Mouse (Mus musculus) MEL (cell line): Measurements from ENCODE around the gene Mab21l3. TPM values are rescaled to one million over a fixed set of nuclear protein-coding genes. Genes with fewer than 3 reads are reported as not detected.

Experiments used
- DNase-seq: peaks from one replicate; pipeline ENCODE4 v3.0.0; 2011; ENCODE audit warnings: low read depth, low spot score
- H3K27ac ChIP-seq: 2 replicates; pipeline ENCODE4 v1.5.1; 2012; ENCODE audit warnings: low read depth, mild to moderate bottlenecking, control low read depth, low read length, moderate library complexity; ENCODE audit not compliant: control insufficient read depth
- H3K27me3 ChIP-seq, 2 experiments: fragments of 150-350 bp in 1 of 2; sonication (generic) in 1 of 2; 2 replicates each; pipeline ENCODE4 v1.6.1; 2012; ENCODE audit warnings: low read length in 2 of 2, mild to moderate bottlenecking in 2 of 2, improper control_type of control experiment in 1 of 2, moderate library complexity in 1 of 2; ENCODE audit not compliant: insufficient read depth in 2 of 2, control insufficient read depth in 1 of 2
- H3K36me3 ChIP-seq, 2 experiments: 2 replicates each; pipeline ENCODE4 v1.6.1; 2012 to 2014; ENCODE audit warnings: low read length in 2 of 2, improper control_type of control experiment in 1 of 2, inconsistent platforms in 1 of 2, mild to moderate bottlenecking in 1 of 2; ENCODE audit not compliant: insufficient read depth in 2 of 2, control insufficient read depth in 1 of 2
- H3K4me1 ChIP-seq, 2 experiments: fragments of 150-350 bp in 1 of 2; sonication (generic) in 1 of 2; 2 replicates each; pipeline ENCODE4 v1.6.1; 2012; ENCODE audit warnings: low read length in 2 of 2, improper control_type of control experiment in 1 of 2, mild to moderate bottlenecking in 1 of 2; ENCODE audit not compliant: insufficient read depth in 2 of 2, control insufficient read depth in 1 of 2
- H3K4me3 ChIP-seq, 2 experiments: fragments of 150-350 bp in 1 of 2; sonication (generic) in 1 of 2; 2 replicates each; pipeline ENCODE4 v1.5.1; 2012; ENCODE audit warnings: low read depth in 2 of 2, low read length in 2 of 2, mild to moderate bottlenecking in 2 of 2, moderate library complexity in 2 of 2, control low read depth in 1 of 2, improper control_type of control experiment in 1 of 2; ENCODE audit not compliant: control insufficient read depth in 1 of 2, insufficient read depth in 1 of 2
- H3K79me2 ChIP-seq: 2 replicates; pipeline ENCODE4 v1.6.1; 2012; ENCODE audit warnings: mild to moderate bottlenecking, low read length, moderate library complexity; ENCODE audit not compliant: control insufficient read depth, poor library complexity, insufficient read depth
- H3K9ac ChIP-seq: 2 replicates; pipeline ENCODE4 v1.6.1; 2012; ENCODE audit warnings: low read depth, mild to moderate bottlenecking, control low read depth, low read length, moderate library complexity; ENCODE audit not compliant: control insufficient read depth, poor library complexity, severe bottlenecking
- H3K9me3 ChIP-seq: fragments of 150-350 bp; sonication (generic); replicated peaks from 2 replicates; pipeline ENCODE4 v1.6.1; 2012; ENCODE audit warnings: mild to moderate bottlenecking, low read length, improper control_type of control experiment, moderate library complexity; ENCODE audit not compliant: insufficient read depth
- CHD1 ChIP-seq: IDR thresholded peaks from 2 replicates; pipeline ENCODE4 v1.6.1; 2012; ENCODE audit warnings: low read depth, mild to moderate bottlenecking, inconsistent platforms, low read length, improper control_type of control experiment
- CTCF ChIP-seq, 3 experiments: IDR thresholded peaks in 2 of 3; conservative IDR thresholded peaks in 1 of 3; 2 replicates each; pipeline ENCODE4 v1.5.1; 2011 to 2012; ENCODE audit warnings: low read length in 3 of 3, low read depth in 2 of 3, mild to moderate bottlenecking in 2 of 3, improper control_type of control experiment in 1 of 3, inconsistent platforms in 1 of 3, mixed read lengths in 1 of 3, moderate library complexity in 1 of 3; ENCODE audit not compliant: control insufficient read depth in 1 of 3, insufficient read depth in 1 of 3, poor library complexity in 1 of 3, severe bottlenecking in 1 of 3
- E2F4 ChIP-seq: IDR thresholded peaks from 2 replicates; pipeline ENCODE4 v1.6.1; 2011; ENCODE audit warnings: low read depth, low read length, improper control_type of control experiment, borderline replicate concordance
- EP300 ChIP-seq, 2 experiments: IDR thresholded peaks; 2 replicates each; pipeline ENCODE4 v1.6.1; 2011; ENCODE audit warnings: improper control_type of control experiment in 2 of 2, low read length in 2 of 2, low read depth in 1 of 2, mild to moderate bottlenecking in 1 of 2
- ETS1 ChIP-seq: IDR thresholded peaks from 2 replicates; pipeline ENCODE4 v1.6.1; 2012; ENCODE audit warnings: low read depth, mild to moderate bottlenecking, inconsistent platforms, low read length, improper control_type of control experiment, moderate library complexity
- GATA1 ChIP-seq: IDR thresholded peaks from 2 replicates; pipeline ENCODE4 v1.6.1; 2011; ENCODE audit warnings: low read depth, low read length, improper control_type of control experiment
- HCFC1 ChIP-seq: IDR thresholded peaks from 2 replicates; pipeline ENCODE4 v1.6.1; 2012; ENCODE audit warnings: low read depth, mild to moderate bottlenecking, inconsistent platforms, low read length, improper control_type of control experiment, moderate library complexity
- KAT2A ChIP-seq: conservative IDR thresholded peaks from 2 replicates; pipeline ENCODE4 v1.6.1; 2012; ENCODE audit warnings: low read depth, low read length, improper control_type of control experiment, inconsistent platforms
- MAFK ChIP-seq: IDR thresholded peaks from 2 replicates; pipeline ENCODE4 v1.6.1; 2011; ENCODE audit warnings: low read depth, mild to moderate bottlenecking, low read length, improper control_type of control experiment, borderline replicate concordance
- MAZ ChIP-seq: IDR thresholded peaks from 2 replicates; pipeline ENCODE4 v1.6.1; 2012; ENCODE audit warnings: low read depth, mild to moderate bottlenecking, inconsistent platforms, low read length, improper control_type of control experiment
- MEF2A ChIP-seq: IDR thresholded peaks from 2 replicates; pipeline ENCODE4 v1.6.1; 2014; ENCODE audit warnings: low read depth, mild to moderate bottlenecking, inconsistent platforms, low read length, improper control_type of control experiment; ENCODE audit not compliant: poor library complexity, insufficient replicate concordance, severe bottlenecking; ENCODE audit errors: extremely low read depth
- MYC ChIP-seq: IDR thresholded peaks from 2 replicates; pipeline ENCODE4 v1.6.1; 2011; ENCODE audit warnings: low read depth, mild to moderate bottlenecking, low read length, improper control_type of control experiment, moderate library complexity
- NRF1 ChIP-seq: IDR thresholded peaks from 2 replicates; pipeline ENCODE4 v1.6.1; 2014; ENCODE audit warnings: low read depth, mild to moderate bottlenecking, inconsistent platforms, low read length, improper control_type of control experiment, moderate library complexity; ENCODE audit not compliant: poor library complexity, insufficient read depth, severe bottlenecking
- POLR2A ChIP-seq, 2 experiments: IDR thresholded peaks; 2 replicates each; pipeline ENCODE4 v1.6.1; 2011 to 2012; ENCODE audit warnings: low read length in 2 of 2, mild to moderate bottlenecking in 2 of 2, control low read depth in 1 of 2, improper control_type of control experiment in 1 of 2, low read depth in 1 of 2, moderate library complexity in 1 of 2; ENCODE audit not compliant: control insufficient read depth in 1 of 2, insufficient read depth in 1 of 2, poor library complexity in 1 of 2
- POLR2AphosphoS2 ChIP-seq: IDR thresholded peaks from 2 replicates; pipeline ENCODE4 v1.6.1; 2011; ENCODE audit warnings: low read length, improper control_type of control experiment
- POLR2AphosphoS5 ChIP-seq: IDR thresholded peaks from 2 replicates; pipeline ENCODE4 v1.6.1; 2012; ENCODE audit warnings: low read depth, borderline replicate concordance, mild to moderate bottlenecking, inconsistent platforms, low read length, moderate library complexity, mixed read lengths
- RAD21 ChIP-seq: IDR thresholded peaks from 2 replicates; pipeline ENCODE4 v1.6.1; 2011; ENCODE audit warnings: mild to moderate bottlenecking, low read depth, low read length, improper control_type of control experiment
- TAL1 ChIP-seq: IDR thresholded peaks from 2 replicates; pipeline ENCODE4 v1.6.1; 2012; ENCODE audit warnings: mild to moderate bottlenecking, inconsistent platforms, low read length, moderate library complexity, mixed read lengths
- TCF12 ChIP-seq: IDR thresholded peaks from 2 replicates; pipeline ENCODE4 v1.6.1; 2014; ENCODE audit warnings: low read depth, mild to moderate bottlenecking, inconsistent platforms, low read length, improper control_type of control experiment, moderate library complexity
- USF1 ChIP-seq: IDR thresholded peaks from 2 replicates; pipeline ENCODE4 v1.6.1; 2014; ENCODE audit warnings: low read depth, mild to moderate bottlenecking, inconsistent platforms, low read length, improper control_type of control experiment, moderate library complexity
- USF2 ChIP-seq, 2 experiments: IDR thresholded peaks; 2 replicates each; pipeline ENCODE4 v1.6.1; 2011 to 2012; ENCODE audit warnings: improper control_type of control experiment in 2 of 2, low read length in 2 of 2, borderline replicate concordance in 1 of 2, inconsistent platforms in 1 of 2, low read depth in 1 of 2, mild to moderate bottlenecking in 1 of 2; ENCODE audit not compliant: insufficient read depth in 1 of 2
- ZC3H11A ChIP-seq: IDR thresholded peaks from 2 replicates; pipeline ENCODE4 v1.6.1; 2012; ENCODE audit warnings: low read depth, mild to moderate bottlenecking, inconsistent platforms, low read length, improper control_type of control experiment
- polyA plus RNA-seq, 2 experiments: library from polyadenylated mRNA; stranded (reverse) in 1 of 2; unstranded in 1 of 2; fragments of >175 nt in 1 of 2; fragments of >200 nt in 1 of 2; gene quantifications; 2 replicates each; pipeline versions ENCODE4 v1.2.1 to v1.2.4; 2012; ENCODE audit warnings: low replicate concordance in 2 of 2, low read depth in 1 of 2; ENCODE audit not compliant: insufficient read length in 2 of 2, insufficient read depth in 1 of 2, missing spikeins in 1 of 2
- total RNA-seq: library from RNA; depleted of rRNA; stranded (reverse); fragments of 300-350 nt; gene quantifications from 2 replicates; pipeline ENCODE4 v1.2.3, GENCODE M21; 2012

The Mab21l3 gene
- total and polyA plus RNA-seq, 3 experiments: 0.04 TPM; not detected in 2

GRCm38 (mm10) chr3:101876459-101877285, 27.9 kb upstream of the Mab21l3 start:
- H3K27me3 ChIP-seq: no peaks in the 10 kb centered on the region
- no peaks in the 10 kb centered on the region for H3K9me3 ChIP-seq
- H3K27ac ChIP-seq: no peak overlapping the region
- no peaks in the 10 kb centered on the region for H3K36me3 ChIP-seq
- no peak for TF ChIP-seq TAL1
- no peak for TF ChIP-seq E2F4
- no peak for TF ChIP-seq TCF12
- no peak for TF ChIP-seq HCFC1
- TF ChIP-seq POLR2AphosphoS5: no peak
- TF ChIP-seq MEF2A: no peak
- TF ChIP-seq ETS1: no peak
- TF ChIP-seq MAFK: no peak
- TF ChIP-seq EP300 (IDR thresholded peaks at IDR 0.05; ENCODE audit: low read depth in 1 of 2, low read length in 2 of 2): no peak
- TF ChIP-seq KAT2A: no peak
- DNase-seq: no peak
- H3K9ac ChIP-seq: no peak overlapping the region
- H3K4me1 ChIP-seq: no peaks in the 10 kb centered on the region
- H3K4me3 ChIP-seq: no peak overlapping the region
- no peaks in the 10 kb centered on the region for H3K79me2 ChIP-seq

GRCm38 (mm10) chr3:101875258-101875920, 26.6 kb upstream of the Mab21l3 start:
- H3K27ac ChIP-seq: no peak overlapping the region
- no peak for DNase-seq

More at GRCm38 (mm10) chr3:101875258-101875920, 26.6 kb upstream of the Mab21l3 start:
- Histone ChIP-seq H3K9me3 (no peaks in the 10 kb centered on the region), H3K27me3 (no peaks in the 10 kb centered on the region), H3K4me1 (no peaks in the 10 kb centered on the region), H3K9ac (no peak overlapping the region), H3K4me3 (no peak overlapping the region), H3K79me2 (no peaks in the 10 kb centered on the region), H3K36me3 (no peaks in the 10 kb centered on the region)
- no peak for TF ChIP-seq CTCF (IDR thresholded peaks at IDR 0.05 in 2 of 3, conservative IDR thresholded peaks at IDR 0.05 in 1 of 3; ENCODE audit: control insufficient read depth in 1 of 3, insufficient read depth in 1 of 3, low read depth in 2 of 3, low read length in 3 of 3, poor library complexity in 1 of 3, severe bottlenecking in 1 of 3)
- no peak for TF ChIP-seq POLR2AphosphoS2
- TF ChIP-seq RAD21: no peak
- no peak for TF ChIP-seq EP300 (IDR thresholded peaks at IDR 0.05; ENCODE audit: low read depth in 1 of 2, low read length in 2 of 2)
- TF ChIP-seq ZC3H11A: no peak
- no peak for TF ChIP-seq MYC
- no peak for TF ChIP-seq USF1
- TF ChIP-seq MAZ: no peak
- TF ChIP-seq POLR2A (IDR thresholded peaks at IDR 0.05; ENCODE audit: control insufficient read depth in 1 of 2, insufficient read depth in 1 of 2, low read depth in 1 of 2, low read length in 2 of 2, poor library complexity in 1 of 2): no peak
- no peak for TF ChIP-seq NRF1
- TF ChIP-seq USF2 (IDR thresholded peaks at IDR 0.05; ENCODE audit: borderline replicate concordance in 1 of 2, insufficient read depth in 1 of 2, low read depth in 1 of 2, low read length in 2 of 2): no peak
- TF ChIP-seq GATA1: no peak
- TF ChIP-seq CHD1: no peak
- no peak for TF ChIP-seq TAL1
